Mouse (Mus musculus) MEL (cell line): Measurements from ENCODE around the gene Herpud1. TPM values are rescaled to one million over a fixed set of nuclear protein-coding genes. Genes with fewer than 3 reads are reported as not detected.

Experiments used
- DNase-seq: peaks from one replicate; pipeline ENCODE4 v3.0.0; 2011; ENCODE audit warnings: low read depth, low spot score
- H3K27ac ChIP-seq: 2 replicates; pipeline ENCODE4 v1.5.1; 2012; ENCODE audit warnings: low read depth, mild to moderate bottlenecking, control low read depth, low read length, moderate library complexity; ENCODE audit not compliant: control insufficient read depth
- H3K27me3 ChIP-seq, 2 experiments: fragments of 150-350 bp in 1 of 2; sonication (generic) in 1 of 2; 2 replicates each; pipeline ENCODE4 v1.6.1; 2012; ENCODE audit warnings: low read length in 2 of 2, mild to moderate bottlenecking in 2 of 2, improper control_type of control experiment in 1 of 2, moderate library complexity in 1 of 2; ENCODE audit not compliant: insufficient read depth in 2 of 2, control insufficient read depth in 1 of 2
- H3K36me3 ChIP-seq, 2 experiments: 2 replicates each; pipeline ENCODE4 v1.6.1; 2012 to 2014; ENCODE audit warnings: low read length in 2 of 2, improper control_type of control experiment in 1 of 2, inconsistent platforms in 1 of 2, mild to moderate bottlenecking in 1 of 2; ENCODE audit not compliant: insufficient read depth in 2 of 2, control insufficient read depth in 1 of 2
- H3K4me1 ChIP-seq, 2 experiments: fragments of 150-350 bp in 1 of 2; sonication (generic) in 1 of 2; 2 replicates each; pipeline ENCODE4 v1.6.1; 2012; ENCODE audit warnings: low read length in 2 of 2, improper control_type of control experiment in 1 of 2, mild to moderate bottlenecking in 1 of 2; ENCODE audit not compliant: insufficient read depth in 2 of 2, control insufficient read depth in 1 of 2
- H3K4me3 ChIP-seq, 2 experiments: fragments of 150-350 bp in 1 of 2; sonication (generic) in 1 of 2; 2 replicates each; pipeline ENCODE4 v1.5.1; 2012; ENCODE audit warnings: low read depth in 2 of 2, low read length in 2 of 2, mild to moderate bottlenecking in 2 of 2, moderate library complexity in 2 of 2, control low read depth in 1 of 2, improper control_type of control experiment in 1 of 2; ENCODE audit not compliant: control insufficient read depth in 1 of 2, insufficient read depth in 1 of 2
- H3K79me2 ChIP-seq: 2 replicates; pipeline ENCODE4 v1.6.1; 2012; ENCODE audit warnings: mild to moderate bottlenecking, low read length, moderate library complexity; ENCODE audit not compliant: control insufficient read depth, poor library complexity, insufficient read depth
- H3K9ac ChIP-seq: 2 replicates; pipeline ENCODE4 v1.6.1; 2012; ENCODE audit warnings: low read depth, mild to moderate bottlenecking, control low read depth, low read length, moderate library complexity; ENCODE audit not compliant: control insufficient read depth, poor library complexity, severe bottlenecking
- H3K9me3 ChIP-seq: fragments of 150-350 bp; sonication (generic); replicated peaks from 2 replicates; pipeline ENCODE4 v1.6.1; 2012; ENCODE audit warnings: mild to moderate bottlenecking, low read length, improper control_type of control experiment, moderate library complexity; ENCODE audit not compliant: insufficient read depth
- BHLHE40 ChIP-seq: IDR thresholded peaks from 2 replicates; pipeline ENCODE4 v1.6.1; 2012; ENCODE audit warnings: low read depth, mild to moderate bottlenecking, inconsistent platforms, low read length, improper control_type of control experiment, borderline replicate concordance
- CHD1 ChIP-seq: IDR thresholded peaks from 2 replicates; pipeline ENCODE4 v1.6.1; 2012; ENCODE audit warnings: low read depth, mild to moderate bottlenecking, inconsistent platforms, low read length, improper control_type of control experiment
- CHD2 ChIP-seq: IDR thresholded peaks from 2 replicates; pipeline ENCODE4 v1.6.1; 2011; ENCODE audit warnings: low read length, improper control_type of control experiment
- CTCF ChIP-seq, 3 experiments: IDR thresholded peaks in 2 of 3; conservative IDR thresholded peaks in 1 of 3; 2 replicates each; pipeline ENCODE4 v1.5.1; 2011 to 2012; ENCODE audit warnings: low read length in 3 of 3, low read depth in 2 of 3, mild to moderate bottlenecking in 2 of 3, improper control_type of control experiment in 1 of 3, inconsistent platforms in 1 of 3, mixed read lengths in 1 of 3, moderate library complexity in 1 of 3; ENCODE audit not compliant: control insufficient read depth in 1 of 3, insufficient read depth in 1 of 3, poor library complexity in 1 of 3, severe bottlenecking in 1 of 3
- E2F4 ChIP-seq: IDR thresholded peaks from 2 replicates; pipeline ENCODE4 v1.6.1; 2011; ENCODE audit warnings: low read depth, low read length, improper control_type of control experiment, borderline replicate concordance
- EP300 ChIP-seq, 2 experiments: IDR thresholded peaks; 2 replicates each; pipeline ENCODE4 v1.6.1; 2011; ENCODE audit warnings: improper control_type of control experiment in 2 of 2, low read length in 2 of 2, low read depth in 1 of 2, mild to moderate bottlenecking in 1 of 2
- ETS1 ChIP-seq: IDR thresholded peaks from 2 replicates; pipeline ENCODE4 v1.6.1; 2012; ENCODE audit warnings: low read depth, mild to moderate bottlenecking, inconsistent platforms, low read length, improper control_type of control experiment, moderate library complexity
- HCFC1 ChIP-seq: IDR thresholded peaks from 2 replicates; pipeline ENCODE4 v1.6.1; 2012; ENCODE audit warnings: low read depth, mild to moderate bottlenecking, inconsistent platforms, low read length, improper control_type of control experiment, moderate library complexity
- KAT2A ChIP-seq: conservative IDR thresholded peaks from 2 replicates; pipeline ENCODE4 v1.6.1; 2012; ENCODE audit warnings: low read depth, low read length, improper control_type of control experiment, inconsistent platforms
- MAX ChIP-seq: IDR thresholded peaks from 2 replicates; pipeline ENCODE4 v1.6.1; 2011; ENCODE audit warnings: low read length, improper control_type of control experiment
- MEF2A ChIP-seq: IDR thresholded peaks from 2 replicates; pipeline ENCODE4 v1.6.1; 2014; ENCODE audit warnings: low read depth, mild to moderate bottlenecking, inconsistent platforms, low read length, improper control_type of control experiment; ENCODE audit not compliant: poor library complexity, insufficient replicate concordance, severe bottlenecking; ENCODE audit errors: extremely low read depth
- MXI1 ChIP-seq: IDR thresholded peaks from 2 replicates; pipeline ENCODE4 v1.6.1; 2011; ENCODE audit warnings: mild to moderate bottlenecking, low read depth, low read length, improper control_type of control experiment
- MYB ChIP-seq: IDR thresholded peaks from 2 replicates; pipeline ENCODE4 v1.6.1; 2011; ENCODE audit warnings: mild to moderate bottlenecking, low read depth, low read length, improper control_type of control experiment
- MYC ChIP-seq: IDR thresholded peaks from 2 replicates; pipeline ENCODE4 v1.6.1; 2011; ENCODE audit warnings: low read depth, mild to moderate bottlenecking, low read length, improper control_type of control experiment, moderate library complexity
- NRF1 ChIP-seq: IDR thresholded peaks from 2 replicates; pipeline ENCODE4 v1.6.1; 2014; ENCODE audit warnings: low read depth, mild to moderate bottlenecking, inconsistent platforms, low read length, improper control_type of control experiment, moderate library complexity; ENCODE audit not compliant: poor library complexity, insufficient read depth, severe bottlenecking
- POLR2AphosphoS5 ChIP-seq: IDR thresholded peaks from 2 replicates; pipeline ENCODE4 v1.6.1; 2012; ENCODE audit warnings: low read depth, borderline replicate concordance, mild to moderate bottlenecking, inconsistent platforms, low read length, moderate library complexity, mixed read lengths
- RCOR1 ChIP-seq: IDR thresholded peaks from 2 replicates; pipeline ENCODE4 v1.6.1; 2012; ENCODE audit warnings: low read depth, mild to moderate bottlenecking, inconsistent platforms, low read length, improper control_type of control experiment
- SMC3 ChIP-seq: IDR thresholded peaks from 2 replicates; pipeline ENCODE4 v1.6.1; 2011; ENCODE audit warnings: low read depth, low read length, improper control_type of control experiment
- TAL1 ChIP-seq: IDR thresholded peaks from 2 replicates; pipeline ENCODE4 v1.6.1; 2012; ENCODE audit warnings: mild to moderate bottlenecking, inconsistent platforms, low read length, moderate library complexity, mixed read lengths
- TBP ChIP-seq: IDR thresholded peaks from 2 replicates; pipeline ENCODE4 v1.8.0; 2011; ENCODE audit warnings: low read depth, low read length, improper control_type of control experiment
- UBTF ChIP-seq: IDR thresholded peaks from 2 replicates; pipeline ENCODE4 v1.6.1; 2012; ENCODE audit warnings: low read depth, mild to moderate bottlenecking, inconsistent platforms, low read length, improper control_type of control experiment, moderate library complexity, borderline replicate concordance; ENCODE audit not compliant: insufficient read depth
- USF1 ChIP-seq: IDR thresholded peaks from 2 replicates; pipeline ENCODE4 v1.6.1; 2014; ENCODE audit warnings: low read depth, mild to moderate bottlenecking, inconsistent platforms, low read length, improper control_type of control experiment, moderate library complexity
- USF2 ChIP-seq, 2 experiments: IDR thresholded peaks; 2 replicates each; pipeline ENCODE4 v1.6.1; 2011 to 2012; ENCODE audit warnings: improper control_type of control experiment in 2 of 2, low read length in 2 of 2, borderline replicate concordance in 1 of 2, inconsistent platforms in 1 of 2, low read depth in 1 of 2, mild to moderate bottlenecking in 1 of 2; ENCODE audit not compliant: insufficient read depth in 1 of 2
- ZKSCAN1 ChIP-seq: IDR thresholded peaks from 2 replicates; pipeline ENCODE4 v1.6.1; 2012; ENCODE audit warnings: low read depth, mild to moderate bottlenecking, inconsistent platforms, low read length, improper control_type of control experiment, moderate library complexity
- polyA plus RNA-seq, 2 experiments: library from polyadenylated mRNA; stranded (reverse) in 1 of 2; unstranded in 1 of 2; fragments of >175 nt in 1 of 2; fragments of >200 nt in 1 of 2; gene quantifications; 2 replicates each; pipeline versions ENCODE4 v1.2.1 to v1.2.4; 2012; ENCODE audit warnings: low replicate concordance in 2 of 2, low read depth in 1 of 2; ENCODE audit not compliant: insufficient read length in 2 of 2, insufficient read depth in 1 of 2, missing spikeins in 1 of 2
- total RNA-seq: library from RNA; depleted of rRNA; stranded (reverse); fragments of 300-350 nt; gene quantifications from 2 replicates; pipeline ENCODE4 v1.2.3, GENCODE M21; 2012

Gene Herpud1
- total and polyA plus RNA-seq, 3 experiments: 66.1 to 66.9 TPM; not detected in 1

GRCm38 (mm10) chr8:94390429-94390828, 4.2 kb downstream of the Herpud1 start:
- Histone ChIP-seq H3K4me1 (peaks cover 9% of the 10 kb centered on the region in 2 experiments), H3K79me2 (peaks cover 34% of the 10 kb centered on the region), H3K27ac (peak overlapping the region; percentile 24; the same call in 1 of the 2 replicates), H3K36me3 (peaks cover 25 to 43% of the 10 kb centered on the region in 2 experiments), H3K4me3 (no peak overlapping the region), H3K9me3 (no peaks in the 10 kb centered on the region), H3K9ac (no peak overlapping the region), H3K27me3 (no peaks in the 10 kb centered on the region)
- TF ChIP-seq MXI1 (peak; percentile 32; the same call in 1 of the 2 replicates), MYC (no peak), TBP (peak; percentile 70), POLR2AphosphoS5 (no peak), TAL1 (no peak), CTCF (IDR thresholded peaks at IDR 0.05 in 2 of 3, conservative IDR thresholded peaks at IDR 0.05 in 1 of 3; ENCODE audit: control insufficient read depth in 1 of 3, insufficient read depth in 1 of 3, low read depth in 2 of 3, low read length in 3 of 3, poor library complexity in 1 of 3, severe bottlenecking in 1 of 3) (no peak), KAT2A (no peak; the same call in 1 of the 2 replicates), EP300 (IDR thresholded peaks at IDR 0.05; ENCODE audit: low read depth in 1 of 2, low read length in 2 of 2) (no peak; a peak in 1 of 4 replicates), CHD1 (no peak), HCFC1 (no peak), USF1 (no peak), RCOR1 (no peak), ZKSCAN1 (no peak), NRF1 (no peak), MAX (no peak), SMC3 (no peak), CHD2 (no peak), MYB (no peak), ETS1 (peak; percentile 22; the same call in 1 of the 2 replicates), UBTF (no peak), MEF2A (no peak), BHLHE40 (no peak), USF2 (IDR thresholded peaks at IDR 0.05; ENCODE audit: borderline replicate concordance in 1 of 2, insufficient read depth in 1 of 2, low read depth in 1 of 2, low read length in 2 of 2) (no peak), E2F4 (no peak)
- peak; percentile 28 for DNase-seq
